Mouse (Mus musculus) liver, embryonic 16.5 days (tissue): ENCODE results near the gene Golt1b. TPM values are rescaled to one million over a fixed set of nuclear protein-coding genes. Genes with fewer than 3 reads are reported as not detected.

Experiments
- polyA plus RNA-seq: library from polyadenylated mRNA; unstranded; fragments of >200 nt; fragmentation: Nextera tagmentation; extraction: Ambion mirVana; gene quantifications from 2 replicates; pipeline ENCODE4 v1.2.1, GENCODE M21; 2015

The Golt1b gene
- polyA plus RNA-seq, 1 experiment from 2014 or later = 26.1 TPM

Other genes with a start within 250 kb of the Golt1b start
- not detected in 2 replicates for gene Slco1a6, start 178.7 kb upstream of the Golt1b start, polyA plus RNA-seq
- gene Iapp, start 88.8 kb upstream of the Golt1b start, polyA plus RNA-seq = 2.0 TPM in 1 of 2 replicates, not detected in the other
- gene Slco1a5, start 64.2 kb upstream of the Golt1b start, polyA plus RNA-seq = 0.05 TPM in 1 of 2 replicates, not detected in the other
- gene Pyroxd1, start 41.6 kb upstream of the Golt1b start, polyA plus RNA-seq = 5.6 and 6.3 TPM in 2 replicates
- 12.1 and 13.8 TPM in 2 replicates for gene Recql, start 134 bp upstream of the Golt1b start, polyA plus RNA-seq
- 0.06 and 0.27 TPM in 2 replicates for gene Spx, start 26.2 kb downstream of the Golt1b start, polyA plus RNA-seq
- gene Gys2, start 85.9 kb downstream of the Golt1b start, polyA plus RNA-seq = 81.0 and 83.9 TPM in 2 replicates
- 15.5 and 17.6 TPM in 2 replicates for gene Ldhb, start 120.7 kb downstream of the Golt1b start, polyA plus RNA-seq
- gene Kcnj8, start 184.4 kb downstream of the Golt1b start, polyA plus RNA-seq = 2.0 and 2.1 TPM in 2 replicates